Mouse (Mus musculus) olfactory bulb, adult 2 months (tissue): Measurements from ENCODE around the gene Nr5a2.

ENCODE experiments used
- CTCF ChIP-seq: fragments of 200-500 bp; IDR thresholded peaks from 2 replicates; pipeline ENCODE4 v1.5.1; 2012; ENCODE audit warnings: low read depth, mild to moderate bottlenecking, low read length, moderate library complexity; ENCODE audit not compliant: insufficient read depth
- POLR2A ChIP-seq: fragments of 200-500 bp; IDR thresholded peaks from 2 replicates; pipeline ENCODE4 v1.6.1; 2012; ENCODE audit warnings: mild to moderate bottlenecking, low read depth, low read length, moderate library complexity; ENCODE audit not compliant: insufficient read depth

GRCm38 (mm10) chr1:136898130-136898529 lies 62.1 kb downstream of the Nr5a2 start:
- no peak for TF ChIP-seq CTCF
- TF ChIP-seq POLR2A = no peak
